Mouse (Mus musculus): ENCODE results near the gene Cst13.

The Cst13 gene

GRCm38 (mm10) chr2:148875335-148875811 lies 55.5 kb downstream of the Cst13 start, which contains the start of gene Cst3:
Gene Cst3 (minus strand): TSS chr2:148875692.
- peak; percentile 92 for DNase-seq

- no peak for DNase-seq
These were observed 57.3 kb downstream of the Cst13 start for GRCm38 (mm10) chr2:148877016-148877770.

GRCm38 (mm10) chr2:148878641-148879130 lies 58.8 kb downstream of the Cst13 start:
- DNase-seq = no peak

- no peak for DNase-seq
These were observed 59.3 kb downstream of the Cst13 start for GRCm38 (mm10) chr2:148879199-148879598.

Measured in right cerebral cortex, postnatal 25 days (tissue).